Mouse (Mus musculus) ES-CJ7 (cell line): Measurements from ENCODE around the gene Tmem202.

Experiments used
- DNase-seq: peaks from one replicate; pipeline ENCODE4 v3.0.0; 2011; ENCODE audit warnings: low read depth, low spot score

The Tmem202 gene

GRCm38 (mm10) chr9:59539441-59540137, at the start of gene Tmem202, which contains the start of gene Hexa:
Gene Tmem202 (minus strand): TSS chr9:59539847.
Gene Hexa (plus strand): TSS chr9:59539540.
- DNase-seq = peak; percentile 92

GRCm38 (mm10) chr9:59588710-59589671, 49.3 kb upstream of the Tmem202 start:
- DNase-seq = peak; percentile 39

DNA sequence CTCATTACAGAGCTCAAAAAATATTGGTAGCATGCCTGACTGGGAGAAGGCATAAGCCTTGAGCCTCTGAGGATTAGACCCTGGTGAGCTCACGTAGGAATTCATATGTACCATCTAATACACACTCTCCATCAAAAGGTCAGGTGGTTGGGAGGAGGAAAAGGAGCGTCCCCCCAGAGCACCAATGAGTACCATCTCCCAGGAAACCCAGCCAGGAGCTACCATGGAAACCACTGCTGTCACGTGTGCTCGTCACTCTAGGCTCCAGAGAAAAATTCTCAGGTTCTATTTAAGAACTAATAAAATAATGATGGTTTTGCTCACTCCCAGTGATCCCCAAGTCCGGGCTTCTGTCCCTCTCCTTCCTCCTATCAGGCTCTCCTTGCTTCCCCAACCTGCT, 48.6 kb upstream of the Tmem202 start:
- no peak for DNase-seq

DNA sequence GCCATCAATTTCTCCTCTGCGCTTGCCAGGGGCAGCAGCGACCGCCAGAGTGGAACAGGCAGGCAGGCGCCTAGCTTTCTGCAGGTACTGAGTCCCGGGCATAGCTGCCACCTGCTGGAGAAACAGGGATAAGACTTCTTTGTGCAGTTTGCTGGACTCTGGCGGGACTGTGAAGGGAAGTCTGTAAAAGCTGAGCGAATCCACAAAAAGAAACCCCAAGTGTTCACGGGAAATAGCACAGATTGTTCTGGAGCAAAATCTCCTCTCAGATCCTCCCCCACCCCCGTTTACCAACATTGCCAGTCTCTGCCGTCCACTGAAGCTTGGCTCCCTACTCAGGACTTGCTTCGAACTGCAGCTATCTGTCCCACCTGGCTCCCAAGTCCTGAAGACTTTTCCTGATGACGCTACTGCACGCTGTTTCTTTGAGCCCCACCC, 45.2 kb upstream of the Tmem202 start:
- peak; percentile 86 for DNase-seq

DNA sequence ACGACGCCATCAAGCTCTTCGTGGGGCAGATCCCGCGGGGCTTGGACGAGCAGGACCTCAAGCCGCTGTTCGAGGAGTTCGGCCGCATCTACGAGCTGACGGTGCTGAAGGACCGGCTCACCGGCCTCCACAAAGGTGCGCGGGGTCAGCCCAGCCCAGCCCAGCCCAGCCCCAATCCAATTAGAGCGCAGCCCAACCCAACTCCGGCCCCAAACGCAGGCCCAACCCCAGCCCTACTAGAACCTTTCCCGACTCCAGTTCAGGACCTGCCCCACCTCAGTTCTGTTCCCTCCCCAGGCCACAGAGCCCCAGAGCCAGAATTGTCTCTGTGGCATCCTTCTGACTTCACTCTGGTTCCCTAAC, 38.8 kb upstream of the Tmem202 start:
- no peak for DNase-seq

DNA sequence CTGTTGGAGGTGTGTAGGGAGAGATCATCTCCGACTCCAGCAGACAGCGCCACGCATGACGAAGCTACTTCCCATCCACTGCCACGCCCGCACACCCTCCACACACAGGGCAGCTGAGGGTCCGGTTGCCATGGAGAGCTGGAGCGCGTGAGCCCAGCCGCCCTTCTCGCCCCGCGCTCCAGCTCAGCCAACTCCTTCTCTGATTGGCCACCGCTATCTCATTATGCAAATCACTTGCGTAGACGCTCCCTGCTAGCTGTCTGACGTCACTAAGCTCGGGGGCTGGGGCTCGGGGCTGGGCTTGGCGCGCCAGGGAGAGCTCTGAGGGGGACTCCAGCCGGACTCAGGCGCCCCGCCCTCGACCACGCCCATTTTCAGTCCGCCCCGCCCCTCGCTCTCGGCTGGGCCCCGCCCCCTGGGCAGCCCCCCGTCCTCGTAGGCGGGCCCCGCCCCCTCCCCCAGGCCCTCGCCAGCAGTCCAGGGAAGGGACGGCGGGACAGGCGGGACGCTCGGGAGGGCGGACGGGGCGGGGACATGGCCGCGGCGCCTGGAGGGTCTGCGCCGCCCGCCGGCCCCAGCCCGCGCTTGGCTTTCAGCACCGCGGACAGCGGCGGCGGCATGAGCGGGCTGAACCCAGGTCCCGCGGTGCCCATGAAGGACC, 38.3 kb upstream of the Tmem202 start, which contains the start of gene Celf6:
Celf6 (plus strand) TSS at position 74 of the 661 bp plus-strand sequence.
- DNase-seq = peak; percentile 99

DNA sequence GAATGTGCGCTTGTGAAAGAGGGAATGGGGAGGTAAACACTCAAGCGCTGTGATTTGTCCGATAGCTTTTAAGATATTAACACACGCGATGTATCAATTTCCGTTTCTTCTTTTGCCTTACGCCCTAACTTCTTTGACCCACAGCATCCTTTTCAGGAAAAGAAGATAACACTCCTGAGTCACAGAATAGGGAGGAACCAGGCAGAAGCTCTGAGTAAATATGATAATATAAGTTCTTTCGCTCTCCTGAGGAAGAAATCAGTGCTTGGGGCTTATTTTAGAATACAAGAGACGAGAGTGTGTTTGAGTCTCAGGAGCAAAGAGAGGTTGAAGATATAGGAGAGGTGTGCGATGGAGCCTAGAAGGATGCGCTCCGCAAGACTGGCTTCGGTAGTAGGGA, 37.8 kb upstream of the Tmem202 start:
- DNase-seq = no peak

DNA sequence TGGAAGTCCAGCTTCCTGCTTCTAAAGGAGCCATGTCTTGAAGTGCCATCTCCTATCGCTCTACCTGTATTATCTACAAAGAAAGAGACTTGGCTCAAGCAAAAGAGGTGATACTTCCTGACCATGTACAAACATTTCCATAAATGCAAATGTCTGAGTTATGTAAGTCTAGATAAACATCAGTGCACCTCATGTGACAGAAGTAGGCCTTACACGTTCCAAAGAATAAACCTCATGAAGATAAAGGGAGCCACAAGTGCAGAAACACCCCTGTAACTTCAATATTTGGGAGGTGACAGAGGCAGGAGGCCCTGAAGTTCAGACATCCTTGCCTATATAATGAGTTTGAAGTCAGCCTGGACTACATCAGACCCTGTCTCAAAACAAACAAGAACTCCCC, 32.2 kb upstream of the Tmem202 start:
- DNase-seq = no peak

- peak; percentile 78 for DNase-seq
These were observed 27.5 kb upstream of the Tmem202 start for GRCm38 (mm10) chr9:59567111-59567510.

DNA sequence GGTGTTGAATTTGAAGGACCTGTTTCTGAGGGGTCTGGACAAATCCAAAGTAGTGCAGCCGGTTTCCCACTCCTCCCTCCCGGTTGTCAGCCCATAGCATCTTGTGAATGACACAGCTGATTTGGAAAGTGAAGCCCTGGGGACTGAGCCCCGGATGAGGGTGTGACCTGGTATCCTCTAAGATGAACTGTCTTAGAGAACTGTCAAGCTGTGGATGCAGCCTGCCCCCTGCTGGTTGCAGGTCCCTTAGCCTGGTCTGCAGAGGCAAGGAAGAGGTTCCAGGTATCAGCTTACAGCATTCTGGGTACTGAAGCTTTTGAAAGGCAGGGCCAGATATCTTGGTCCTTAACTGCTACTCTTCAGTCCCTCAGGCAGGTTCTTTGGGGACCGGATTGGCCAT, 26.0 kb upstream of the Tmem202 start:
- peak; percentile 93 for DNase-seq

- DNase-seq = no peak
These were observed 14.1 kb upstream of the Tmem202 start for GRCm38 (mm10) chr9:59553719-59554118.

GRCm38 (mm10) chr9:59552610-59553009, 13.0 kb upstream of the Tmem202 start:
- DNase-seq = no peak

DNA sequence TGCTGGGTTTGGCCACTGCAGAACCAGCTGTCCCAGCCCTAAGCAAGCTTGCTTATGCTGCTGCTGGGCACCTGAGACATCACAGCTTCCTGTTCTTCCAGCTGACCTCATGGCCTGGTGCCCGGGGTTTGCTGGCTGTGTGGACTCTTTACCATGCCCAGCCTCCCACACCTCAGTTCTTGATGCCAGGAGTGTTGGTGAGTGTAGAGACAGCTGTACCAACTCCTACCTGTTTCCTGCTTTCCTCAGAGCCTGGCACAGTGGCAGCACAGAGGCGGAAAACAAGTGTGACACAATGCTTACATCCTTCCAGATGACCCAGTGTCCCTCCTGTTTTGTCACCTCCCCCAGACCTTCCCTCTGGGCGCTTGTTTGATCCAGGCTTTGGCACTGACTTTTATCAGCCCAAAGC, 12.0 kb upstream of the Tmem202 start:
- no peak for DNase-seq

- DNase-seq = no peak
These were observed 11.4 kb upstream of the Tmem202 start for GRCm38 (mm10) chr9:59551017-59551416.

- DNase-seq = no peak
These were observed 10.4 kb upstream of the Tmem202 start for GRCm38 (mm10) chr9:59550077-59550476.

GRCm38 (mm10) chr9:59548961-59549487, 9.4 kb upstream of the Tmem202 start:
- DNase-seq = peak; percentile 61

DNA sequence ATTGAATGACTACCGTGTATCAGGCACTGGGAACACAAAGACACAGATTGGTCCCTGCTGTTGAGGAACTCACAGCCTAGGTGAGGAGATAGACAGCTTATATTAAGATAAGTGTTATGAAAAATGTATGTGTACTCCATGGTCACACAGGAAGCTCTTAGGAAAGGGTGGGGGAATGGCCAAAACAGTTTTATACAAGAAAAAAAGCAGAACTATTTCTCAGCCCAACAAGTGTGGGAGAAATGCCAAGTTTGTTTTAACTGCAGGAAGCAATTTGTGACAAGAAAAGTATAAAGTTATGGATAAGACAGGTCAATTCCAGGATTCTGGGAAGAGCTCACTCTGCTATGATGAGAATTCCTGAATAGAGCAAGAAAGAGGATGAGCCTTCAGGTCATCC, 8.2 kb upstream of the Tmem202 start:
- DNase-seq = no peak

- DNase-seq = no peak
These were observed 5.1 kb upstream of the Tmem202 start for GRCm38 (mm10) chr9:59544739-59545138.

- DNase-seq = no peak
These were observed 3.2 kb upstream of the Tmem202 start for GRCm38 (mm10) chr9:59542766-59543324.

DNA sequence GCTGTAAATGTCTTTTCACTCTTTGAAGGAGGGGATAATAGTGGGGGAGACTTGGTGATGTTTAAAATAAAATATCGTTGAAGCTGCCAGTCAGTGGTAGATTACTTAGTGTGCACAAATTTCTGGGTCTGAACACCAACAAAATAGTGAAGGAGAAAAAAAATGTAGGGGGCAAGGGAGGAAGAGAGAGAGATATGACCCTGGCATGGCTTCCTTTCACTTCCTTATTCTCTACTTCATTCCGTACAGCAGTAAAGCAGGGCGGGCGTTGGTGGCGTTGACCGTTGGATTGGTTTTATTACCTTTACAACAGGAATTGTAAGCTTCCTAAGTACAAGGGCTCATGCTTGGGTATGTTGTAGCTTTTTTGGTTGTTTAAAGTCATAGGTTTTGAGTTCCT, 2.0 kb upstream of the Tmem202 start:
- DNase-seq = no peak

GRCm38 (mm10) chr9:59537651-59538050, 2.0 kb downstream of the Tmem202 start:
- DNase-seq = no peak
